Mouse (Mus musculus) CH12.LX (cell line): ENCODE results near the gene Rcor2. TPM values are rescaled to one million over a fixed set of nuclear protein-coding genes. Genes with fewer than 3 reads are reported as not detected.

Experiments
- DNase-seq: peaks from one replicate; pipeline ENCODE4 v3.0.0-alpha.2; 2013; ENCODE audit errors: extremely low read depth
- H3K27ac ChIP-seq: 2 replicates; pipeline ENCODE4 v1.5.1; 2012; ENCODE audit warnings: low read depth, mild to moderate bottlenecking, control low read depth, moderate library complexity; ENCODE audit not compliant: insufficient read depth
- H3K27me3 ChIP-seq: replicated peaks from 2 replicates; pipeline ENCODE3; 2012; ENCODE audit warnings: inconsistent platforms
- H3K36me3 ChIP-seq, 2 experiments: replicated peaks in 1 of 2; 2 replicates each; pipeline versions ENCODE3 to v1.6.1; 2012; ENCODE audit warnings: inconsistent platforms in 1 of 2, low read length in 1 of 2, mild to moderate bottlenecking in 1 of 2, mixed read lengths in 1 of 2, moderate library complexity in 1 of 2; ENCODE audit not compliant: control insufficient read depth in 1 of 2, insufficient read depth in 1 of 2
- H3K4me1 ChIP-seq, 2 experiments: 2 replicates each; pipeline ENCODE4 v1.6.1; 2012; ENCODE audit warnings: inconsistent platforms in 1 of 2, moderate library complexity in 1 of 2; ENCODE audit not compliant: insufficient read depth in 2 of 2, control insufficient read depth in 1 of 2
- H3K4me2 ChIP-seq: 2 replicates; pipeline ENCODE4 v1.6.1; 2012; ENCODE audit warnings: low read depth, mild to moderate bottlenecking, control low read depth; ENCODE audit not compliant: poor library complexity, insufficient read depth, severe bottlenecking
- H3K4me3 ChIP-seq, 3 experiments: fragments of 150-350 bp in 1 of 3; sonication (generic) in 1 of 3; replicated peaks in 1 of 3; 2 replicates each; pipeline versions ENCODE3 to v1.5.1; 2011 to 2012; ENCODE audit warnings: low read depth in 2 of 3, low read length in 2 of 3, mild to moderate bottlenecking in 2 of 3, moderate library complexity in 2 of 3, control low read depth in 1 of 3, improper control_type of control experiment in 1 of 3, inconsistent platforms in 1 of 3, mixed read lengths in 1 of 3; ENCODE audit not compliant: poor library complexity in 1 of 3
- H3K79me2 ChIP-seq: replicated peaks from 2 replicates; pipeline ENCODE4 v1.6.1; 2012; ENCODE audit warnings: mild to moderate bottlenecking, moderate library complexity; ENCODE audit not compliant: control insufficient read depth, poor library complexity, insufficient read depth, severe bottlenecking; ENCODE audit errors: extremely low read depth
- H3K9ac ChIP-seq: 2 replicates; pipeline ENCODE4 v1.6.1; 2012; ENCODE audit warnings: low read depth, mild to moderate bottlenecking, control low read depth, moderate library complexity; ENCODE audit not compliant: insufficient read depth
- H3K9me3 ChIP-seq: replicated peaks from 2 replicates; pipeline ENCODE3; 2012; ENCODE audit warnings: low read length, inconsistent platforms, mixed read lengths
- BHLHE40 ChIP-seq: IDR thresholded peaks from 2 replicates; pipeline ENCODE4 v1.6.1; 2011; ENCODE audit warnings: mild to moderate bottlenecking, low read depth, low read length, improper control_type of control experiment
- CHD1 ChIP-seq: IDR thresholded peaks from 2 replicates; pipeline ENCODE4 v1.6.1; 2012; ENCODE audit warnings: low read depth, low read length, improper control_type of control experiment, inconsistent platforms
- CTCF ChIP-seq, 2 experiments: IDR thresholded peaks in 1 of 2; conservative IDR thresholded peaks in 1 of 2; 2 replicates each; pipeline ENCODE4 v1.5.1; 2011 to 2012; ENCODE audit warnings: low read depth in 2 of 2, low read length in 2 of 2, improper control_type of control experiment in 1 of 2, inconsistent platforms in 1 of 2, mild to moderate bottlenecking in 1 of 2, moderate library complexity in 1 of 2
- E2F4 ChIP-seq: IDR thresholded peaks from 2 replicates; pipeline ENCODE4 v1.6.1; 2011; ENCODE audit warnings: low read depth, low read length, improper control_type of control experiment; ENCODE audit not compliant: insufficient replicate concordance
- ELF1 ChIP-seq: IDR thresholded peaks from 2 replicates; pipeline ENCODE4 v1.6.1; 2014; ENCODE audit warnings: low read depth, mild to moderate bottlenecking, inconsistent platforms, low read length, improper control_type of control experiment
- EP300 ChIP-seq: IDR thresholded peaks from 2 replicates; pipeline ENCODE4 v1.6.1; 2011; ENCODE audit warnings: low read length, improper control_type of control experiment
- HCFC1 ChIP-seq: IDR thresholded peaks from 2 replicates; pipeline ENCODE4 v1.6.1; 2012; ENCODE audit warnings: low read depth, mild to moderate bottlenecking, inconsistent platforms, low read length, improper control_type of control experiment
- JUN ChIP-seq: IDR thresholded peaks from 2 replicates; pipeline ENCODE4 v1.6.1; 2011; ENCODE audit warnings: low read depth, mild to moderate bottlenecking, low read length, improper control_type of control experiment, moderate library complexity; ENCODE audit not compliant: insufficient read depth
- JUND ChIP-seq: conservative IDR thresholded peaks from 2 replicates; pipeline ENCODE4 v1.6.1; 2011; ENCODE audit warnings: low read depth, low read length, improper control_type of control experiment
- KAT2A ChIP-seq: IDR thresholded peaks from 2 replicates; pipeline ENCODE4 v1.6.1; 2012; ENCODE audit warnings: low read length, improper control_type of control experiment, inconsistent platforms; ENCODE audit not compliant: insufficient replicate concordance
- MAFK ChIP-seq: IDR thresholded peaks from 2 replicates; pipeline ENCODE4 v1.6.1; 2011; ENCODE audit warnings: low read length, improper control_type of control experiment; ENCODE audit not compliant: insufficient replicate concordance
- MEF2A ChIP-seq: IDR thresholded peaks from 2 replicates; pipeline ENCODE4 v1.6.1; 2014; ENCODE audit warnings: low read depth, mild to moderate bottlenecking, inconsistent platforms, low read length, improper control_type of control experiment, borderline replicate concordance
- MYC ChIP-seq: IDR thresholded peaks from 2 replicates; pipeline ENCODE4 v1.6.1; 2011; ENCODE audit warnings: low read depth, mild to moderate bottlenecking, improper control_type of control experiment, low read length
- NRF1 ChIP-seq: IDR thresholded peaks from 2 replicates; pipeline ENCODE4 v1.6.1; 2014; ENCODE audit warnings: low read depth, mild to moderate bottlenecking, inconsistent platforms, low read length, improper control_type of control experiment, moderate library complexity
- PAX5 ChIP-seq: IDR thresholded peaks from 2 replicates; pipeline ENCODE4 v1.6.1; 2012; ENCODE audit warnings: low read length, inconsistent platforms, mixed read lengths
- POLR2A ChIP-seq: IDR thresholded peaks from 2 replicates; pipeline ENCODE4 v1.6.1; 2011; ENCODE audit warnings: low read depth, mild to moderate bottlenecking, improper control_type of control experiment, low read length
- POLR2AphosphoS2 ChIP-seq: IDR thresholded peaks from 2 replicates; pipeline ENCODE4 v1.6.1; 2011; ENCODE audit warnings: low read depth, low read length, improper control_type of control experiment
- RCOR1 ChIP-seq: conservative IDR thresholded peaks from 2 replicates; pipeline ENCODE4 v1.6.1; 2012; ENCODE audit warnings: low read depth, mild to moderate bottlenecking, inconsistent platforms, low read length, improper control_type of control experiment
- SIN3A ChIP-seq: IDR thresholded peaks from 2 replicates; pipeline ENCODE4 v1.6.1; 2012; ENCODE audit warnings: low read length, improper control_type of control experiment, inconsistent platforms
- SMC3 ChIP-seq: IDR thresholded peaks from 2 replicates; pipeline ENCODE4 v1.6.1; 2011; ENCODE audit warnings: low read depth, low read length, improper control_type of control experiment
- TBP ChIP-seq: conservative IDR thresholded peaks from 2 replicates; pipeline ENCODE4 v1.6.1; 2011; ENCODE audit warnings: low read depth, low read length, improper control_type of control experiment
- ZC3H11A ChIP-seq: IDR thresholded peaks from 2 replicates; pipeline ENCODE4 v1.6.1; 2012; ENCODE audit warnings: low read depth, mild to moderate bottlenecking, inconsistent platforms, low read length, improper control_type of control experiment
- ZKSCAN1 ChIP-seq: IDR thresholded peaks from 2 replicates; pipeline ENCODE4 v1.6.1; 2012; ENCODE audit warnings: low read depth, inconsistent platforms, low read length, improper control_type of control experiment, borderline replicate concordance
- ZMIZ1 ChIP-seq: IDR thresholded peaks from 2 replicates; pipeline ENCODE4 v1.6.1; 2012; ENCODE audit warnings: low read depth, mild to moderate bottlenecking, inconsistent platforms, low read length, improper control_type of control experiment
- ZNF384 ChIP-seq: IDR thresholded peaks from 2 replicates; pipeline ENCODE4 v1.6.1; 2012; ENCODE audit warnings: low read depth, low read length, improper control_type of control experiment, inconsistent platforms
- dilution Hi-C: fragments of 300-500 bp; cut with MboI; formaldehyde crosslinking; loops from 2 replicates; pipeline ENCODE4 v1.14.3; 2020; ENCODE audit warnings: low sequenced_read_pairs; ENCODE audit not compliant: extremely low pct_unique_long_range_greater_than_20kb, extremely low pct_ligation_motif_present
- in situ Hi-C: fragments of 300-500 bp; cut with MboI; formaldehyde crosslinking; loops from 3 replicates; pipeline ENCODE4 v1.14.3; 2019; ENCODE audit warnings: low sequenced_read_pairs, low pct_ligation_motif_present, low pct_unique_long_range_greater_than_20kb, mixed read lengths
- polyA plus RNA-seq: library from polyadenylated mRNA; unstranded; fragments of >175 nt; gene quantifications from 2 replicates; pipeline ENCODE4 v1.2.1, GENCODE M21; 2012; ENCODE audit warnings: low read depth; ENCODE audit not compliant: insufficient read length
- total RNA-seq, 2 experiments: library from RNA; depleted of rRNA; stranded (reverse); fragments of 300-350 nt in 1 of 2; fragments of >200 nt in 1 of 2; gene quantifications; 2 replicates each; pipeline ENCODE4 v1.2.3; 2012 to 2014

Rcor2 gene
- total and polyA plus RNA-seq, 3 experiments = 9.2 to 28.2 (median 12.0) TPM

- DNase-seq = no peak
- in situ Hi-C loops = no loop called here
- Histone ChIP-seq H3K4me2 (no peak overlapping the region), H3K27ac (no peak overlapping the region)
- dilution Hi-C loops = no loop called here
- TF ChIP-seq MYC (no peak), TBP (no peak), ZKSCAN1 (no peak), HCFC1 (no peak), KAT2A (no peak), CTCF (conservative IDR thresholded peaks at IDR 0.05 in 1 of 2, IDR thresholded peaks at IDR 0.05 in 1 of 2; ENCODE audit: low read depth in 2 of 2, low read length in 2 of 2) (no peak), PAX5 (no peak), ZMIZ1 (no peak), MAFK (no peak), ELF1 (no peak), ZC3H11A (no peak), BHLHE40 (no peak), EP300 (no peak), MEF2A (no peak), JUN (no peak), ZNF384 (no peak)
- TF ChIP-seq, all 38 proteins: peak for 0
- Histone ChIP-seq H3K9me3 (no peaks in the 10 kb centered on the region), H3K36me3 (peaks cover 12 to 33% of the 10 kb centered on the region in 2 experiments), H3K79me2 (peaks cover 2% of the 10 kb centered on the region), H3K27me3 (no peaks in the 10 kb centered on the region), H3K4me1 (peaks cover 0 to 26% of the 10 kb centered on the region in 2 experiments; a peak in 2 of 4 replicates), H3K9ac (no peak overlapping the region), H3K4me3 (no peak overlapping the region)
Measured at GRCm38 (mm10) chr19:7222196-7222595, 44.9 kb upstream of the Rcor2 start.

GRCm38 (mm10) chr19:7223488-7223887 is 43.6 kb upstream of the Rcor2 start:
- no peak overlapping the region for H3K4me3 ChIP-seq
- no peak overlapping the region for H3K9ac ChIP-seq
- dilution Hi-C loops = no loop called here
- no peaks in the 10 kb centered on the region for H3K27me3 ChIP-seq
- DNase-seq = no peak
- peaks cover 25 to 45% of the 10 kb centered on the region in 2 experiments for H3K36me3 ChIP-seq
- no peak overlapping the region for H3K27ac ChIP-seq
- in situ Hi-C loops = no loop called here
- H3K9me3 ChIP-seq = no peaks in the 10 kb centered on the region
- H3K4me2 ChIP-seq = no peak overlapping the region
- peaks cover 0 to 32% of the 10 kb centered on the region in 2 experiments; a peak in 2 of 4 replicates for H3K4me1 ChIP-seq
- no peak for TF ChIP-seq SIN3A
- TF ChIP-seq RCOR1 = no peak
- TF ChIP-seq CTCF (conservative IDR thresholded peaks at IDR 0.05 in 1 of 2, IDR thresholded peaks at IDR 0.05 in 1 of 2; ENCODE audit: low read depth in 2 of 2, low read length in 2 of 2) = peak in 1 of 2 experiments; percentile 17; a peak in 1 of 4 replicates
- TF ChIP-seq CHD1 = no peak
- no peak for TF ChIP-seq EP300
- no peak for TF ChIP-seq JUND
- TF ChIP-seq POLR2AphosphoS2 = no peak
- no peak for TF ChIP-seq SMC3
- TF ChIP-seq POLR2A = 0 out of 2 replicates have a peak, but pooled peaks have one; percentile 16
- TF ChIP-seq E2F4 = no peak
- no peak for TF ChIP-seq NRF1
- TF ChIP-seq, all 38 proteins: peak for 2
- H3K79me2 ChIP-seq = no peaks in the 10 kb centered on the region
